Comparison of ENCODE assay signal across 9 mouse cellular contexts in genomic region chr7:84149821-84150220, GRCm38 (mm10). TPM values are rescaled to one million over a fixed set of nuclear protein-coding genes. Genes with fewer than 3 reads are reported as not detected.
DNase-seq lines count a peak whose midpoint lies in the region; ATAC-seq and TF ChIP-seq lines count a peak whose summit lies in the region.
"Had no signal": no experiment of that assay in that cellular context is flagged by ENCODE, and none has a peak within 500 bp of the region (broad histone marks: within the 10 kb centered on the region; RNA-seq: fewer than 3 reads in every experiment).

No protein-coding gene starts in this region.

- no peak overlapping the region for H3K27ac ChIP-seq in kidney, embryonic 14.5 days (ENCODE audit: low read depth, low read length)
- H3K27ac ChIP-seq in embryonic facial prominence, embryonic 11.5 days (replicated peaks; ENCODE audit: low read depth, low read length): no peak overlapping the region
- H3K27ac ChIP-seq in intestine, embryonic 16.5 days (ENCODE audit: low read length): peak overlapping the region; percentile 96
- no peak overlapping the region for H3K27ac ChIP-seq in midbrain, postnatal 0 days (ENCODE audit: low read depth, low read length)

- no peaks in the 10 kb centered on the region for H3K9me3 ChIP-seq in kidney, embryonic 14.5 days (ENCODE audit: control insufficient read depth, low read length)
- H3K9me3 ChIP-seq in embryonic facial prominence, embryonic 11.5 days (replicated peaks; ENCODE audit: control insufficient read depth, low read length): no peaks in the 10 kb centered on the region
- no peaks in the 10 kb centered on the region for H3K9me3 ChIP-seq in intestine, embryonic 16.5 days (ENCODE audit: control insufficient read depth, low read length)
- no peaks in the 10 kb centered on the region for H3K9me3 ChIP-seq in midbrain, postnatal 0 days (ENCODE audit: low read length)

- peaks cover 15% of the 10 kb centered on the region for H3K4me1 ChIP-seq in kidney, embryonic 14.5 days (ENCODE audit: control insufficient read depth, insufficient read depth, low read length)
- H3K4me1 ChIP-seq in embryonic facial prominence, embryonic 11.5 days (ENCODE audit: control insufficient read depth, insufficient read depth, low read length): no peaks in the 10 kb centered on the region
- H3K4me1 ChIP-seq in intestine, embryonic 16.5 days (ENCODE audit: control insufficient read depth, insufficient read depth, low read length): peaks cover 30% of the 10 kb centered on the region
- peaks cover 21% of the 10 kb centered on the region for H3K4me1 ChIP-seq in midbrain, postnatal 0 days (ENCODE audit: insufficient read depth, low read length)

- H3K27me3 ChIP-seq in kidney, embryonic 14.5 days (ENCODE audit: control insufficient read depth, insufficient read depth, low read length): no peaks in the 10 kb centered on the region
- no peaks in the 10 kb centered on the region for H3K27me3 ChIP-seq in embryonic facial prominence, embryonic 11.5 days (ENCODE audit: control insufficient read depth, insufficient read depth, low read length)
- H3K27me3 ChIP-seq in intestine, embryonic 16.5 days (replicated peaks; ENCODE audit: control insufficient read depth, insufficient read depth, low read length): no peaks in the 10 kb centered on the region
- H3K27me3 ChIP-seq in midbrain, postnatal 0 days (ENCODE audit: insufficient read depth, low read length): no peaks in the 10 kb centered on the region

- no peak for TF ChIP-seq CTCF in midbrain, postnatal 0 days (IDR thresholded peaks at IDR 0.05)

- DNase-seq in kidney, adult 8-10 months: no peak
- no peak for DNase-seq in embryonic facial prominence, embryonic 11.5 days (ENCODE audit: low spot score)
- no peak for DNase-seq in midbrain, postnatal 0 days (ENCODE audit: low spot score)
- no peak for DNase-seq in Muller cell, postnatal 12 days (ENCODE audit: inconsistent ontology term)
- no peak for DNase-seq in adrenal gland, adult 8-10 months
- no peak for DNase-seq in left cerebral cortex, postnatal 25 days (ENCODE audit: low spot score in 2 of 2)
- DNase-seq: gastrocnemius, postnatal 10 days had no signal

- WGBS in kidney, embryonic 14.5 days: 69% methylated on average over 4 of the region's 4 CpGs
- 56% methylated on average over 4 of the region's 4 CpGs for WGBS in embryonic facial prominence, embryonic 11.5 days
- WGBS in intestine, embryonic 16.5 days: 64% methylated on average over 4 of the region's 4 CpGs
- 71% methylated on average over 4 of the region's 4 CpGs for WGBS in midbrain, postnatal 0 days

- no peak for ATAC-seq in kidney, embryonic 14.5 days (ENCODE audit: low FRiP score, low TSS enrichment)
- no peak for ATAC-seq in embryonic facial prominence, embryonic 11.5 days (replicated peaks; ENCODE audit: insufficient number of reproducible peaks, low FRiP score, low TSS enrichment, low read depth)
- ATAC-seq in intestine, embryonic 16.5 days: no peak
- ATAC-seq in midbrain, postnatal 0 days (ENCODE audit: low FRiP score): no peak

- 0 out of 2 replicates have a peak overlapping the region, but pooled peaks have one; percentile 23 for H3K9ac ChIP-seq in kidney, embryonic 14.5 days (ENCODE audit: low read depth, low read length)
- no peak overlapping the region for H3K9ac ChIP-seq in embryonic facial prominence, embryonic 11.5 days (replicated peaks; ENCODE audit: low read length)
- peak overlapping the region; percentile 97 for H3K9ac ChIP-seq in intestine, embryonic 16.5 days (ENCODE audit: low read depth, low read length)
- peak overlapping the region; percentile 36; the same call in 1 of the 2 replicates for H3K9ac ChIP-seq in midbrain, postnatal 0 days (replicated peaks; ENCODE audit: low read length, poor library complexity, severe bottlenecking)

- intact Hi-C loops in left cerebral cortex, postnatal 25 days (cut with DNase I): loop anchor here (5.0 kb wide), 2 partner anchors 63 to 122 kb away; partner anchors contain the start of gene Cemip

- H3K4me2 ChIP-seq in kidney, embryonic 14.5 days (replicated peaks; ENCODE audit: low read depth, low read length): peak overlapping the region; percentile 63
- H3K4me2 ChIP-seq in embryonic facial prominence, embryonic 11.5 days (ENCODE audit: low read depth, low read length): peak overlapping the region; percentile 84
- H3K4me2 ChIP-seq in intestine, embryonic 16.5 days (ENCODE audit: low read depth, low read length): peak overlapping the region; percentile 68
- peak overlapping the region; percentile 96 for H3K4me2 ChIP-seq in midbrain, postnatal 0 days (ENCODE audit: low read depth, low read length, poor library complexity, severe bottlenecking)

- no peaks in the 10 kb centered on the region for H3K36me3 ChIP-seq in kidney, embryonic 14.5 days (ENCODE audit: control insufficient read depth, insufficient read depth, low read length)
- no peaks in the 10 kb centered on the region for H3K36me3 ChIP-seq in embryonic facial prominence, embryonic 11.5 days (replicated peaks; ENCODE audit: control insufficient read depth, insufficient read depth, low read depth, low read length)
- H3K36me3 ChIP-seq in intestine, embryonic 16.5 days (ENCODE audit: control insufficient read depth, insufficient read depth, low read length): no peaks in the 10 kb centered on the region
- H3K36me3 ChIP-seq in midbrain, postnatal 0 days (ENCODE audit: insufficient read depth, low read length): no peaks in the 10 kb centered on the region

- H3K4me3 ChIP-seq in kidney, embryonic 14.5 days (ENCODE audit: low read length): peak overlapping the region; percentile 84
- H3K4me3 ChIP-seq in embryonic facial prominence, embryonic 11.5 days (ENCODE audit: low read depth, low read length): peak overlapping the region; percentile 90
- H3K4me3 ChIP-seq in intestine, embryonic 16.5 days (ENCODE audit: low read length): peak overlapping the region; percentile 94
- H3K4me3 ChIP-seq in midbrain, postnatal 0 days (ENCODE audit: low read depth, low read length): peak overlapping the region; percentile 96

RNA-seq across cellular contexts. Expression of gene Abhd17c, which starts 1.9 kb away (rescaled TPM):
- polyA plus RNA-seq in kidney, embryonic 14.5 days (2014; fragmentation: Nextera tagmentation; extraction: Ambion mirVana): 37.8 and 49.3 TPM in 2 replicates
- 43.9 and 53.0 TPM in 2 replicates for polyA plus RNA-seq in embryonic facial prominence, embryonic 11.5 days (2014; fragmentation: Nextera tagmentation; extraction: Ambion mirVana)
- 12.5 and 15.1 TPM in 2 replicates for polyA plus RNA-seq in intestine, embryonic 16.5 days (2015; fragmentation: Nextera tagmentation; extraction: Ambion mirVana)
- total RNA-seq in midbrain, postnatal 0 days (2014; rRNA removed): 81.9 and 89.8 TPM in 2 replicates
- polyA plus RNA-seq in midbrain, postnatal 0 days (2015; fragmentation: Nextera tagmentation; extraction: Ambion mirVana): 66.9 and 76.9 TPM in 2 replicates
- total RNA-seq in adrenal gland, adult 8-10 months (2022): 10 to 100 TPM; 26.2 to 32.3 (median 29.8) TPM
- total RNA-seq in left cerebral cortex, postnatal 25 days (2021): 10 to 100 TPM; 36.9 to 37.9 TPM
